Mouse (Mus musculus): ENCODE results near the gene BC003965.
"Not testable (repeated sequence)": the region's sequence is repeated elsewhere in the genome, so short reads cannot be mapped to it uniquely, and the experiment has no call there.

BC003965 gene

GRCm38 (mm10) chr17:25219492-25220295 lies 35.3 kb downstream of the BC003965 start:
- DNase-seq = no peak

- no peak for DNase-seq
Observed at GRCm38 (mm10) chr17:25220746-25221145, 36.4 kb downstream of the BC003965 start.

GRCm38 (mm10) chr17:25221821-25222503 lies 37.6 kb downstream of the BC003965 start:
- no peak for DNase-seq

GRCm38 (mm10) chr17:25222504-25222940 lies 38.2 kb downstream of the BC003965 start:
- peak; percentile 51 for DNase-seq

GRCm38 (mm10) chr17:25222951-25223601 lies 38.7 kb downstream of the BC003965 start:
- no peak for DNase-seq

- DNase-seq = no peak
Observed at GRCm38 (mm10) chr17:25224586-25225222, 40.4 kb downstream of the BC003965 start.

GRCm38 (mm10) chr17:25225659-25226058 lies 41.3 kb downstream of the BC003965 start:
- DNase-seq = no peak

- DNase-seq = no peak
Observed at GRCm38 (mm10) chr17:25227991-25228390, 43.6 kb downstream of the BC003965 start.

GRCm38 (mm10) chr17:25230014-25230655 lies 45.8 kb downstream of the BC003965 start:
- not testable (repeated sequence) for DNase-seq

GRCm38 (mm10) chr17:25230700-25231099 lies 46.3 kb downstream of the BC003965 start:
- no peak for DNase-seq

GRCm38 (mm10) chr17:25231621-25232020 lies 47.3 kb downstream of the BC003965 start:
- DNase-seq = not testable (repeated sequence)

GRCm38 (mm10) chr17:25235635-25236034 lies 51.3 kb downstream of the BC003965 start:
- no peak for DNase-seq

Measured in right cerebral cortex, postnatal 25 days (tissue).